11 mouse cellular contexts compared by ENCODE assay signal in genomic region chr11:49410540-49410939, GRCm38 (mm10). TPM values are rescaled to one million over a fixed set of nuclear protein-coding genes. Genes with fewer than 3 reads are reported as not detected.
DNase-seq lines count a peak whose midpoint lies in the region; ATAC-seq and TF ChIP-seq lines count a peak whose summit lies in the region.
"Had no signal": no experiment of that assay in that cellular context is flagged by ENCODE, and none has a peak within 500 bp of the region (broad histone marks: within the 10 kb centered on the region; RNA-seq: fewer than 3 reads in every experiment).

No protein-coding gene starts in this region.

- peak; percentile 65 for TF ChIP-seq CTCF in Patski (IDR thresholded peaks at IDR 0.05)

- in situ Hi-C loops in Patski (cut with MboI; ENCODE audit: low pct_unique_long_range_greater_than_20kb): no loop called here

- POLR2A ChIA-PET in Patski (lab: Charles Lee): no interaction called here

- 15% methylated on average over 1 of the region's 1 CpGs for WGBS in large intestine, adult 2 months

- ATAC-seq in CD4-positive, CD25-positive, alpha-beta regulatory T cell, adult 4 months: no peak
- ATAC-seq in Patski: peak; percentile 84

- peak; percentile 53 for DNase-seq in CD4-positive, CD25-positive, alpha-beta regulatory T cell, adult 2 months (ENCODE audit: low read depth, low spot score)
- peak; percentile 4 for DNase-seq in layer of hippocampus, adult 11-12 months (ENCODE audit: low spot score)
- DNase-seq in layer of hippocampus, adult 8-10 months (ENCODE audit: low spot score in 2 of 2): no peak
- DNase-seq in Patski (ENCODE audit: low read depth, low spot score): peak; percentile 22
- peak; percentile 8 for DNase-seq in large intestine, adult 2 months (ENCODE audit: low read depth, low spot score)
- DNase-seq in cerebellum, postnatal 25 days: no peak
- no peak for DNase-seq in urinary bladder, adult 18-20 months (ENCODE audit: low spot score in 2 of 2)

- CTCF ChIA-PET in Patski (lab: Charles Lee): interaction anchor here (1.0 to 1.1 kb wide), 3 partner anchors 11 to 74 kb away, joined by 3 to 4 read pairs (median 3); no protein-coding TSS in a partner anchor

- H3K27me3 ChIP-seq in Patski: no peaks in the 10 kb centered on the region

RNA-seq across cellular contexts. Expression of gene Olfr1389, which starts 12.3 kb away (rescaled TPM):
- not detected for polyA plus RNA-seq in CD4-positive, CD25-positive, alpha-beta regulatory T cell, adult 4 months (2017; shearing (Covaris generic))
- not detected for total RNA-seq in layer of hippocampus, adult 8-10 months (2022)
- polyA plus RNA-seq in Patski (2021): not detected
- polyA plus RNA-seq in large intestine, adult 2 months (2012; rRNA removed): not detected in 2 replicates
- polyA plus RNA-seq: C2C12; macrophage; stomach, embryonic 16.5 days had no signal

RNA-seq across cellular contexts. Expression of gene Olfr1388, which starts 25.9 kb away (rescaled TPM):
- not detected for polyA plus RNA-seq in CD4-positive, CD25-positive, alpha-beta regulatory T cell, adult 4 months (2017; shearing (Covaris generic))
- total RNA-seq in layer of hippocampus, adult 8-10 months (2022): under 1 TPM; 0.25 to 0.41 (median 0.31) TPM
- not detected for polyA plus RNA-seq in Patski (2021)
- polyA plus RNA-seq in large intestine, adult 2 months (2012; rRNA removed): 0.31 and 1.8 TPM in 2 replicates
- polyA plus RNA-seq: C2C12, macrophage had no signal

RNA-seq across cellular contexts. Expression of gene Olfr1387, which starts 44.6 kb away (rescaled TPM):
- not detected for polyA plus RNA-seq in CD4-positive, CD25-positive, alpha-beta regulatory T cell, adult 4 months (2017; shearing (Covaris generic))
- total RNA-seq in layer of hippocampus, adult 8-10 months (2022): not detected
- polyA plus RNA-seq in Patski (2021): not detected
- polyA plus RNA-seq in large intestine, adult 2 months (2012; rRNA removed): not detected in 2 replicates
- polyA plus RNA-seq: C2C12; macrophage; stomach, embryonic 16.5 days had no signal

RNA-seq across cellular contexts. Expression of gene Olfr1386, which starts 54.3 kb away (rescaled TPM):
- polyA plus RNA-seq in CD4-positive, CD25-positive, alpha-beta regulatory T cell, adult 4 months (2017; shearing (Covaris generic)): not detected
- not detected for total RNA-seq in layer of hippocampus, adult 8-10 months (2022)
- polyA plus RNA-seq in Patski (2021): not detected
- polyA plus RNA-seq in large intestine, adult 2 months (2012; rRNA removed): not detected in 2 replicates
- polyA plus RNA-seq: C2C12; macrophage; stomach, embryonic 16.5 days had no signal

Comparison
In these comparisons a context has a peak if more than half of its experiments do, and no peak if none do; other contexts are left out.
1. DNase-seq: peak in CD4-positive, CD25-positive, alpha-beta regulatory T cell, adult 2 months (single experiment), layer of hippocampus, adult 11-12 months (single experiment), Patski (single experiment) and large intestine, adult 2 months (single experiment); none in layer of hippocampus, adult 8-10 months (0 of 2), cerebellum, postnatal 25 days (0 of 2) and urinary bladder, adult 18-20 months (0 of 2).